Mouse (Mus musculus) cerebellum, adult 2 months (tissue): Measurements from ENCODE around the gene Ankrd50. TPM values are rescaled to one million over a fixed set of nuclear protein-coding genes. Genes with fewer than 3 reads are reported as not detected.

Experiments used
- DNase-seq, 2 experiments: peaks; one replicate each; pipeline ENCODE4 v3.0.0; 2021
- H3K27ac ChIP-seq: fragments of 200-500 bp; 2 replicates; pipeline ENCODE4 v1.5.1; 2012; ENCODE audit warnings: low read length, control low read depth, inconsistent platforms; ENCODE audit not compliant: insufficient read depth
- H3K27me3 ChIP-seq: fragments of 200-500 bp; 2 replicates; pipeline ENCODE4 v1.6.1; 2012; ENCODE audit warnings: inconsistent platforms, mild to moderate bottlenecking, low read length, moderate library complexity; ENCODE audit not compliant: control insufficient read depth, insufficient read depth
- H3K4me1 ChIP-seq: fragments of 200-500 bp; 2 replicates; pipeline ENCODE4 v1.6.1; 2011; ENCODE audit warnings: low read length; ENCODE audit not compliant: control insufficient read depth, insufficient read depth
- H3K4me3 ChIP-seq: fragments of 200-500 bp; replicated peaks from 2 replicates; pipeline ENCODE3; 2011; ENCODE audit warnings: mild to moderate bottlenecking, low read depth, low read length, control low read depth; ENCODE audit not compliant: insufficient read depth
- CTCF ChIP-seq: fragments of 200-500 bp; IDR thresholded peaks from 2 replicates; pipeline ENCODE4 v1.5.1; 2011; ENCODE audit warnings: low read depth, mild to moderate bottlenecking, control low read depth, low read length, moderate library complexity, borderline replicate concordance; ENCODE audit not compliant: insufficient read depth
- POLR2A ChIP-seq: fragments of 200-500 bp; IDR thresholded peaks from 2 replicates; pipeline ENCODE4 v1.6.1; 2011; ENCODE audit warnings: low read length, control low read depth, borderline replicate concordance; ENCODE audit not compliant: insufficient read depth
- WGBS: fragments of 180-500 bp; shearing (Covaris S2); methylation state at CpG from one replicate; pipeline ENCODE4 v1.1.7; 2018; 5-methylcytosine and 5-hydroxymethylcytosine counted together
- polyA plus RNA-seq: library from polyadenylated mRNA; depleted of rRNA; stranded (reverse); fragments of >200 nt; gene quantifications from 2 replicates; pipeline ENCODE4 v1.2.3, GENCODE M21; 2012; rRNA removed

The Ankrd50 gene
- 39.5 and 40.6 TPM in 2 replicates for polyA plus RNA-seq

GRCm38 (mm10) chr3:38484191-38485106, at the start of gene Ankrd50:
Gene Ankrd50 (minus strand): TSS chr3:38484844.
- Histone ChIP-seq H3K4me1 (peaks cover 8% of the 10 kb centered on the region), H3K27me3 (no peaks in the 10 kb centered on the region), H3K27ac (peak within 1 kb of the TSS; percentile 70), H3K4me3 (peak within 1 kb of the TSS; percentile 82)
- WGBS, result under 1% methylated on average over 69 of the region's 81 CpGs
- DNase-seq, result peak; percentile 98 to 99
- TF ChIP-seq POLR2A (0 out of 2 replicates have a peak, but pooled peaks have one; percentile 18), CTCF (no peak)

DNA sequence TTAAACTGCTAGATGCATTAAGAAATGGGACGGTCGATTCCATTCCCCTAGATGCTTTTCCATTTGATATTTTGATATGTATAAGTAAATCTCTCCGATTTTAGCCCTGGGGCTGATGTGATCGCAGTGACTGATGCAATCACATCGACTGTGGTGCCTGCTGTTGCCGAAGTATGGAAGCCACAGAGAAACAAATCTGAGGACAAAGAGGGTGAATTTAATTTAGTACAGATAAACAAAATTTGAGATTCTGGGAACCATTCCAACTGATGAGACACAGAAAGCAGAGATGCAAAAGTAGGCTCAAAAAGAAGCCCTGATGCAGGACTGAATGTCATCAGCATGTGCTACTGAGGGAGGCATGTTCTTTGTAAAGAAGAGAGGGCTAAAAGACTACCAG, 49.6 kb upstream of the Ankrd50 start:
- TF ChIP-seq CTCF (no peak), POLR2A (no peak)
- H3K27ac ChIP-seq, result no peak overlapping the region
- H3K4me3 ChIP-seq, result no peak overlapping the region
- WGBS, result 79% methylated on average over 6 of the region's 6 CpGs
- H3K4me1 ChIP-seq, result no peaks in the 10 kb centered on the region
- no peaks in the 10 kb centered on the region for H3K27me3 ChIP-seq
- DNase-seq, result no peak

DNA sequence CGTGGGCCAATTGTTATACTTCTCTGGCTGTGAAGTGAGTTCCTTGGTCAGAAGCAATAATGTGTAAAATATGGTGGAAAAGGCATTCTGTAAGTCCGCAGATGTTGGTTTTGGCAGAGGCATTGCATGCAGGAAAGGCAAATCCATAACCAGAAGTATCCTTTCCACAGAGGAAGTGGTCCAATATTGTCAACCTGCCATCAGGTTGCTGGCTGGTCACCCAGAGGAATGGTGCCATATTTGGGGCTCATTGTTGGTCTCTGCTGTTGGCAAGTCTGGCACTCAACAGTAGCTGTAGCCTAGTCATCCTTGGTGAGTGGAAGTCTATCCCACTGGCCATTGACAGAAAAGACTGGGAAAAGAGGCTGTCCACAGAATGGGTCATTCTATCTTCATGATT, 35.8 kb upstream of the Ankrd50 start:
- 13% methylated on average over 2 of the region's 2 CpGs for WGBS
- no peaks in the 10 kb centered on the region for H3K4me1 ChIP-seq
- H3K27ac ChIP-seq, result no peak overlapping the region
- no peak for TF ChIP-seq CTCF
- no peak for TF ChIP-seq POLR2A
- no peaks in the 10 kb centered on the region for H3K27me3 ChIP-seq
- no peak overlapping the region for H3K4me3 ChIP-seq
- peak in 1 of 2 experiments; percentile 6 for DNase-seq

- no peak for DNase-seq
- Histone ChIP-seq H3K27me3 (no peaks in the 10 kb centered on the region), H3K4me3 (no peak overlapping the region), H3K27ac (no peak overlapping the region), H3K4me1 (no peaks in the 10 kb centered on the region)
- TF ChIP-seq POLR2A (no peak), CTCF (no peak)
- WGBS, result 60% methylated on average over 3 of the region's 3 CpGs
These were observed 35.3 kb upstream of the Ankrd50 start for GRCm38 (mm10) chr3:38519971-38520370.

DNA sequence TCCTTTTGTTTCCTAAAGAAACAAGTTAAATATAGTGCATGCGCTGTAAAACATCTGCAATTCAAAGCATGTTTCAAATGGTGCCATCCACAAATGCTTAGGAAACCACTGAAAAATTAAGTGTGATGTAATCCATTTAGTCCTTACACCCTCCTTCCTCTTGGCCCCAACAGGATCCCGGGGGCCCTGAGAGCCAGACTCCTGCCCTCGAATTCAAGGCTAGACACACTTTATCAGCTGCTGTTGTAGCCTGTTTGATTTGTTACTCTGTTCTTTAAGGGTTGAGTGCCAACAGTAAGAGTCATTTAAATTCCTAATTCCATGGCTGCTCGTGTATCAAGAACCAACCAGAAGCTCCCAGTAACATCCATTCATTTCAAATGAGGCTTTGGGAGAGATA, 19.0 kb upstream of the Ankrd50 start:
- no peak for DNase-seq
- H3K27ac ChIP-seq, result no peak overlapping the region
- H3K27me3 ChIP-seq, result no peaks in the 10 kb centered on the region
- H3K4me3 ChIP-seq, result no peak overlapping the region
- 78% methylated on average over 4 of the region's 4 CpGs for WGBS
- TF ChIP-seq CTCF (no peak), POLR2A (no peak)
- no peaks in the 10 kb centered on the region for H3K4me1 ChIP-seq

DNA sequence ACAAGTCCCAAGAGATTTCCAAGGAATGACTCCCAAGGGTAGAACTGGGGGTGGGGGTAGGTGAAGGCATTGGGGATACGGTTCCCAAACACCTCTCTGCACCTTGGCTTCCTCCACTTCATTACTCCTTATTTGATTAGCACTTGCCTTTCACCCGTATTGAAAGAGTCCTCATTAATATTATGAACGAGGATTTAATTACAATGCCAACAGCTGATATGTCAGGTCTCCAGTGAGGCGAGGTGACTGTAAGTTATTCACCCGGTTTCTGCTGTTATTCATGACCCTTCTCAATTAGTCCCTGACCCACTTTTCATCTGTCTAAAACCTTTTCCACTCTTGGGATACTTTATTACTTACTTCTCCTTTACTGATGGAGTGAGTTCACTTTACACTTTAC, 17.5 kb upstream of the Ankrd50 start:
- Histone ChIP-seq H3K27ac (no peak overlapping the region), H3K27me3 (no peaks in the 10 kb centered on the region), H3K4me3 (no peak overlapping the region), H3K4me1 (no peaks in the 10 kb centered on the region)
- WGBS, result 37% methylated on average over 5 of the region's 5 CpGs
- DNase-seq, result no peak
- no peak for TF ChIP-seq POLR2A
- no peak for TF ChIP-seq CTCF

DNA sequence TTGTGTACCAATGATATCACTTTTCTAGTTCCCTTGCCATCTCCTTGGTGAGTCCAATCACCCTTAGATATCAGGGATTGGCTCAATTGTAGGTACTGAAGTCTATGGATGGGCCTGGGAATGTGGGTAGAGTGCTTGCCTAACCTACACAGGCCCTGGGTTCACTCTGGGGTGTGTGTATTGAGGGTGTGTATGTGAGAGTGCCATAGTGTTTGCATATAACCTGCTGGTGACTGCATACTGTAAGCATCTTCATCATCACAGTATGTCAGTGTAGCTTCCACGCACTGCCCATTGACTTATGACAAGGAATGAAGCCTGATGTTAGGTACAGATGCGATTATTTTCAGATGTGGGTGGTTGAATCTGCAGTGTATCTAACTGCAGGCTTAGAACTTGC, 17.1 kb upstream of the Ankrd50 start:
- Histone ChIP-seq H3K27ac (no peak overlapping the region), H3K4me3 (no peak overlapping the region), H3K27me3 (no peaks in the 10 kb centered on the region), H3K4me1 (no peaks in the 10 kb centered on the region)
- no peak for DNase-seq
- TF ChIP-seq POLR2A, result no peak
- TF ChIP-seq CTCF, result no peak
- 92% methylated on average over 2 of the region's 2 CpGs for WGBS

DNA sequence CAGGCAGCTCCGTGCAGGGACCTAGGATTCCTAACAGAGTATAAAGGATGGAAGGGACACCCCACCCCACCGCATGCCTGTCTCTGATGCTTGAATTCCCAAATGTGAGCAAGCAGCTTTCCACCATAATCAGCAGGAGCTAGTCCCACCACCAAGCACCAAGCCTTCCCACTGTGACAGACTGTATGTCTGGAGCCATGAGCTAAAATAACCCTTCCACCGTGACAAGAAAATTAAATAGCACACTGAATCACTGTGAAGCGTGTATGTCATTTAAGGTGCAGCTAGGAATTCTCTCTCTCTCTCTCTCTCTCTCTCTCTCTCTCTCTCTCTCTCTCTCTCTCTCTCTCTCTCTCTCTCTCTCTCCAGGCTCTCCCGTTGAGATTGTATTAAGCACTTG, 16.7 kb upstream of the Ankrd50 start:
- 37% methylated on average over 5 of the region's 5 CpGs for WGBS
- no peak overlapping the region for H3K4me3 ChIP-seq
- H3K27me3 ChIP-seq, result no peaks in the 10 kb centered on the region
- no peak for DNase-seq
- no peak for TF ChIP-seq CTCF
- no peak for TF ChIP-seq POLR2A
- H3K4me1 ChIP-seq, result no peaks in the 10 kb centered on the region
- H3K27ac ChIP-seq, result no peak overlapping the region
